Mouse (Mus musculus) lung, embryonic 15.5 days (tissue): ENCODE data around the gene Rcc2. TPM values are rescaled to one million over a fixed set of nuclear protein-coding genes. Genes with fewer than 3 reads are reported as not detected.

Experiments
- ATAC-seq: fragments of 200-750 bp; cut with Nextera tagmentation; 2 replicates; pipeline ENCODE4 v1.8.0; 2017; ENCODE audit warnings: moderate number of reproducible peaks, borderline replicate concordance; ENCODE audit not compliant: low FRiP score, low TSS enrichment; ENCODE audit errors: extremely low read depth
- H3K27ac ChIP-seq: fragments of 300-500 bp; sonication (generic); 2 replicates; pipeline ENCODE4 v1.5.1; 2015; ENCODE audit warnings: moderate library complexity, mild to moderate bottlenecking, inconsistent platforms
- H3K27me3 ChIP-seq: fragments of 300-500 bp; sonication (generic); 2 replicates; pipeline ENCODE4 v1.6.1; 2015; ENCODE audit warnings: inconsistent platforms
- H3K36me3 ChIP-seq: fragments of 300-500 bp; sonication (generic); 2 replicates; pipeline ENCODE4 v1.6.1; 2015; ENCODE audit warnings: inconsistent platforms
- H3K4me1 ChIP-seq: fragments of 300-500 bp; sonication (generic); 2 replicates; pipeline ENCODE4 v1.6.1; 2015; ENCODE audit warnings: inconsistent platforms
- H3K4me2 ChIP-seq: fragments of 300-500 bp; sonication (generic); 2 replicates; pipeline ENCODE4 v1.6.1; 2015; ENCODE audit warnings: inconsistent platforms, mild to moderate bottlenecking, moderate library complexity
- H3K4me3 ChIP-seq: fragments of 300-500 bp; sonication (generic); 2 replicates; pipeline ENCODE4 v1.5.1; 2015; ENCODE audit warnings: mild to moderate bottlenecking, inconsistent platforms
- H3K9ac ChIP-seq: fragments of 300-500 bp; sonication (generic); 2 replicates; pipeline ENCODE4 v1.6.1; 2015; ENCODE audit warnings: inconsistent platforms
- H3K9me3 ChIP-seq: fragments of 300-500 bp; sonication (generic); 2 replicates; pipeline ENCODE4 v1.6.1; 2016; ENCODE audit warnings: inconsistent platforms
- WGBS: fragments of 180-500 bp; shearing (Covaris S2); methylation state at CpG from one replicate; pipeline ENCODE4 v1.1.7; 2015; 5-methylcytosine and 5-hydroxymethylcytosine counted together
- polyA plus RNA-seq: library from polyadenylated mRNA; unstranded; fragments of >200 nt; fragmentation: Nextera tagmentation; extraction: Ambion mirVana; gene quantifications from 2 replicates; pipeline ENCODE4 v1.2.1, GENCODE M21; 2015

The Rcc2 gene
- 58.0 and 58.8 TPM in 2 replicates for polyA plus RNA-seq

- H3K9me3 ChIP-seq = no peaks in the 10 kb centered on the region
- H3K4me3 ChIP-seq = peak within 1 kb of the TSS; percentile 92
Observed at GRCm38 (mm10) chr4:140700269-140701018, at the start of gene Rcc2. Gene Rcc2 (plus strand): TSS chr4:140700541.

GRCm38 (mm10) chr4:140653835-140654583, 46.3 kb upstream of the Rcc2 start:
- Histone ChIP-seq H3K4me3 (no peak overlapping the region), H3K27me3 (no peaks in the 10 kb centered on the region), H3K4me2 (no peak overlapping the region), H3K27ac (no peak overlapping the region), H3K4me1 (peaks cover 43% of the 10 kb centered on the region), H3K9ac (no peak overlapping the region), H3K9me3 (no peaks in the 10 kb centered on the region), H3K36me3 (no peaks in the 10 kb centered on the region)
- no peak for ATAC-seq
- WGBS = 28% methylated on average over 14 of the region's 14 CpGs

More at GRCm38 (mm10) chr4:140700269-140701018, at the start of gene Rcc2:
- H3K4me2 ChIP-seq = peak within 1 kb of the TSS; percentile 94
- peak within 1 kb of the TSS; percentile 98 for H3K27ac ChIP-seq
- H3K27me3 ChIP-seq = no peaks in the 10 kb centered on the region
- peaks cover 37% of the 10 kb centered on the region for H3K4me1 ChIP-seq
- H3K9ac ChIP-seq = peak within 1 kb of the TSS; percentile 90
- peaks cover 2% of the 10 kb centered on the region; the same call in 1 of the 2 replicates for H3K36me3 ChIP-seq
- WGBS = 8% methylated on average over 20 of the region's 20 CpGs
- no peak for ATAC-seq

GRCm38 (mm10) chr4:140654798-140655197, 45.5 kb upstream of the Rcc2 start:
- Histone ChIP-seq H3K4me1 (peaks cover 36% of the 10 kb centered on the region), H3K9me3 (no peaks in the 10 kb centered on the region), H3K27me3 (no peaks in the 10 kb centered on the region), H3K27ac (no peak overlapping the region), H3K9ac (no peak overlapping the region), H3K36me3 (no peaks in the 10 kb centered on the region), H3K4me2 (no peak overlapping the region), H3K4me3 (no peak overlapping the region)
- no peak for ATAC-seq
- WGBS = 71% methylated on average over 8 of the region's 8 CpGs

- H3K4me2 ChIP-seq = no peak overlapping the region
- no peak overlapping the region for H3K4me3 ChIP-seq
- no peaks in the 10 kb centered on the region for H3K9me3 ChIP-seq
- no peak overlapping the region for H3K27ac ChIP-seq
- H3K27me3 ChIP-seq = no peaks in the 10 kb centered on the region
- H3K36me3 ChIP-seq = no peaks in the 10 kb centered on the region
- WGBS = 73% methylated on average over 8 of the region's 8 CpGs
- ATAC-seq = no peak
- no peak overlapping the region for H3K9ac ChIP-seq
- H3K4me1 ChIP-seq = peaks cover 40% of the 10 kb centered on the region
Observed at GRCm38 (mm10) chr4:140656529-140656928, 43.8 kb upstream of the Rcc2 start.

GRCm38 (mm10) chr4:140657681-140658575, 42.4 kb upstream of the Rcc2 start:
- Histone ChIP-seq H3K9ac (peak overlapping the region; percentile 29; the same call in 1 of the 2 replicates), H3K4me2 (peak overlapping the region; percentile 50), H3K4me3 (no peak overlapping the region), H3K36me3 (no peaks in the 10 kb centered on the region), H3K27ac (peak overlapping the region; percentile 89), H3K4me1 (peaks cover 54% of the 10 kb centered on the region), H3K27me3 (no peaks in the 10 kb centered on the region), H3K9me3 (no peaks in the 10 kb centered on the region)
- WGBS = 10% methylated on average over 24 of the region's 24 CpGs
- ATAC-seq = peak; percentile 76

GRCm38 (mm10) chr4:140661406-140662022, 38.8 kb upstream of the Rcc2 start:
- no peak for ATAC-seq
- no peak overlapping the region for H3K4me3 ChIP-seq
- no peak overlapping the region for H3K9ac ChIP-seq
- WGBS = 52% methylated on average over 18 of the region's 18 CpGs
- peak overlapping the region; percentile 87 for H3K27ac ChIP-seq
- no peaks in the 10 kb centered on the region for H3K36me3 ChIP-seq
- peaks cover 71% of the 10 kb centered on the region for H3K4me1 ChIP-seq
- H3K27me3 ChIP-seq = no peaks in the 10 kb centered on the region
- H3K4me2 ChIP-seq = no peak overlapping the region
- H3K9me3 ChIP-seq = no peaks in the 10 kb centered on the region

- Histone ChIP-seq H3K4me3 (no peak overlapping the region), H3K9ac (no peak overlapping the region), H3K4me2 (no peak overlapping the region), H3K27me3 (no peaks in the 10 kb centered on the region), H3K27ac (peak overlapping the region; percentile 87), H3K4me1 (peaks cover 62% of the 10 kb centered on the region), H3K36me3 (no peaks in the 10 kb centered on the region), H3K9me3 (no peaks in the 10 kb centered on the region)
- WGBS = 28% methylated on average over 7 of the region's 7 CpGs
- no peak for ATAC-seq
Observed at GRCm38 (mm10) chr4:140662453-140662852, 37.9 kb upstream of the Rcc2 start.

GRCm38 (mm10) chr4:140662882-140663585, 37.3 kb upstream of the Rcc2 start:
- ATAC-seq = peak; percentile 53; the same call in 1 of the 2 replicates
- Histone ChIP-seq H3K9ac (no peak overlapping the region), H3K4me1 (peaks cover 56% of the 10 kb centered on the region), H3K27ac (peak overlapping the region; percentile 87), H3K4me2 (no peak overlapping the region), H3K27me3 (no peaks in the 10 kb centered on the region), H3K4me3 (no peak overlapping the region), H3K9me3 (no peaks in the 10 kb centered on the region), H3K36me3 (no peaks in the 10 kb centered on the region)
- WGBS = 27% methylated on average over 10 of the region's 10 CpGs

GRCm38 (mm10) chr4:140665053-140665452, 35.3 kb upstream of the Rcc2 start:
- peaks cover 46% of the 10 kb centered on the region for H3K4me1 ChIP-seq
- no peaks in the 10 kb centered on the region for H3K27me3 ChIP-seq
- no peak overlapping the region for H3K4me3 ChIP-seq
- no peak overlapping the region for H3K27ac ChIP-seq
- no peaks in the 10 kb centered on the region for H3K9me3 ChIP-seq
- no peaks in the 10 kb centered on the region for H3K36me3 ChIP-seq
- no peak for ATAC-seq
- no peak overlapping the region for H3K4me2 ChIP-seq
- no peak overlapping the region for H3K9ac ChIP-seq
- 59% methylated on average over 7 of the region's 7 CpGs for WGBS

GRCm38 (mm10) chr4:140665760-140666159, 34.6 kb upstream of the Rcc2 start, which contains the start of gene Arhgef10l:
Gene Arhgef10l (minus strand): TSS chr4:140666012.
- no peak within 1 kb of the TSS for H3K4me2 ChIP-seq
- 55% methylated on average over 11 of the region's 11 CpGs for WGBS
- no peaks in the 10 kb centered on the region for H3K36me3 ChIP-seq
- peak; percentile 40; the same call in 1 of the 2 replicates for ATAC-seq
- no peak within 1 kb of the TSS for H3K4me3 ChIP-seq
- no peaks in the 10 kb centered on the region for H3K9me3 ChIP-seq
- H3K9ac ChIP-seq = no peak within 1 kb of the TSS
- peaks cover 46% of the 10 kb centered on the region for H3K4me1 ChIP-seq
- no peaks in the 10 kb centered on the region for H3K27me3 ChIP-seq
- peak within 1 kb of the TSS; percentile 15; the same call in 1 of the 2 replicates for H3K27ac ChIP-seq
